Mouse (Mus musculus): ENCODE data around the gene Vsig1. TPM values are rescaled to one million over a fixed set of nuclear protein-coding genes. Genes with fewer than 3 reads are reported as not detected.

Vsig1 gene
- polyA plus RNA-seq, 1 experiment, result 105 TPM

- H3K4me1 ChIP-seq (ENCODE audit: control insufficient read depth, insufficient read depth, low read length), result no peaks in the 10 kb centered on the region
- TF ChIP-seq CTCF (IDR thresholded peaks at IDR 0.05; ENCODE audit: control insufficient read depth, insufficient read depth, insufficient replicate concordance, low read depth, low read length) (no peak), POLR2A (IDR thresholded peaks at IDR 0.05; ENCODE audit: control insufficient read depth, low read depth, low read length) (no peak)
- H3K27me3 ChIP-seq (ENCODE audit: control insufficient read depth, insufficient read depth, low read length), result no peaks in the 10 kb centered on the region
- H3K36me3 ChIP-seq (ENCODE audit: control insufficient read depth, insufficient read depth, low read length), result no peaks in the 10 kb centered on the region
- no peak overlapping the region for H3K4me3 ChIP-seq (ENCODE audit: control insufficient read depth, low read depth, low read length)
- no peak overlapping the region for H3K27ac ChIP-seq (ENCODE audit: control insufficient read depth, insufficient read depth, low read depth, low read length)
Measured at GRCm38 (mm10) chrX:140980163-140980562, 72.8 kb downstream of the Vsig1 start.

GRCm38 (mm10) chrX:140983206-140983960 is 76.0 kb downstream of the Vsig1 start:
- Histone ChIP-seq H3K4me3 (ENCODE audit: control insufficient read depth, low read depth, low read length) (no peak overlapping the region), H3K27me3 (ENCODE audit: control insufficient read depth, insufficient read depth, low read length) (no peaks in the 10 kb centered on the region), H3K4me1 (ENCODE audit: control insufficient read depth, insufficient read depth, low read length) (no peaks in the 10 kb centered on the region), H3K36me3 (ENCODE audit: control insufficient read depth, insufficient read depth, low read length) (no peaks in the 10 kb centered on the region), H3K27ac (ENCODE audit: control insufficient read depth, insufficient read depth, low read depth, low read length) (no peak overlapping the region)
- TF ChIP-seq POLR2A (IDR thresholded peaks at IDR 0.05; ENCODE audit: control insufficient read depth, low read depth, low read length) (no peak), CTCF (IDR thresholded peaks at IDR 0.05; ENCODE audit: control insufficient read depth, insufficient read depth, insufficient replicate concordance, low read depth, low read length) (no peak)

GRCm38 (mm10) chrX:140984795-140985194 is 77.4 kb downstream of the Vsig1 start:
- TF ChIP-seq POLR2A (IDR thresholded peaks at IDR 0.05; ENCODE audit: control insufficient read depth, low read depth, low read length) (no peak), CTCF (IDR thresholded peaks at IDR 0.05; ENCODE audit: control insufficient read depth, insufficient read depth, insufficient replicate concordance, low read depth, low read length) (no peak)
- Histone ChIP-seq H3K27ac (ENCODE audit: control insufficient read depth, insufficient read depth, low read depth, low read length) (no peak overlapping the region), H3K36me3 (ENCODE audit: control insufficient read depth, insufficient read depth, low read length) (no peaks in the 10 kb centered on the region), H3K4me1 (ENCODE audit: control insufficient read depth, insufficient read depth, low read length) (no peaks in the 10 kb centered on the region), H3K4me3 (ENCODE audit: control insufficient read depth, low read depth, low read length) (no peak overlapping the region), H3K27me3 (ENCODE audit: control insufficient read depth, insufficient read depth, low read length) (no peaks in the 10 kb centered on the region)

- Histone ChIP-seq H3K4me1 (ENCODE audit: control insufficient read depth, insufficient read depth, low read length) (no peaks in the 10 kb centered on the region), H3K36me3 (ENCODE audit: control insufficient read depth, insufficient read depth, low read length) (no peaks in the 10 kb centered on the region), H3K27ac (ENCODE audit: control insufficient read depth, insufficient read depth, low read depth, low read length) (no peak overlapping the region), H3K27me3 (ENCODE audit: control insufficient read depth, insufficient read depth, low read length) (no peaks in the 10 kb centered on the region), H3K4me3 (ENCODE audit: control insufficient read depth, low read depth, low read length) (no peak overlapping the region)
- TF ChIP-seq POLR2A (IDR thresholded peaks at IDR 0.05; ENCODE audit: control insufficient read depth, low read depth, low read length), result no peak
- TF ChIP-seq CTCF (IDR thresholded peaks at IDR 0.05; ENCODE audit: control insufficient read depth, insufficient read depth, insufficient replicate concordance, low read depth, low read length), result no peak
Measured at GRCm38 (mm10) chrX:140985256-140985655, 77.8 kb downstream of the Vsig1 start.

Other genes with a start within 250 kb of the Vsig1 start
- gene Mid2, start 243.0 kb upstream of the Vsig1 start, polyA plus RNA-seq (2012; rRNA removed), result 0.83 and 1.0 TPM in 2 replicates
- gene Tex13b, start 94.2 kb upstream of the Vsig1 start, polyA plus RNA-seq (2012; rRNA removed), result 0.89 and 1.1 TPM in 2 replicates
- gene Psmd10, start 49.1 kb downstream of the Vsig1 start, polyA plus RNA-seq (2012; rRNA removed), result 7.4 and 9.9 TPM in 2 replicates
- gene Atg4a, start 49.3 kb downstream of the Vsig1 start, polyA plus RNA-seq (2012; rRNA removed), result 1.1 and 3.0 TPM in 2 replicates